Mouse (Mus musculus) cerebellum, postnatal 14 days (tissue): ENCODE measurements at regions not wholly inside any gene's neighbourhood (a gene's known extent, or its start where the extent isn't known, plus 50 kb on each side); places are given as distances from the start of the nearest gene placed in this dataset.
A peak's percentile ranks its signal among the peaks of the same experiment; 100 is the strongest.

Experiments
- DNase-seq, 2 experiments: peaks; one replicate each; pipeline ENCODE4 v3.0.0; 2021; ENCODE audit warnings: mixed read lengths in 2 of 2

- DNase-seq, result no peak
Measured at GRCm38 (mm10) chr4:52666768-52667480, 70.8 kb downstream of the Toporsl start.

DNA sequence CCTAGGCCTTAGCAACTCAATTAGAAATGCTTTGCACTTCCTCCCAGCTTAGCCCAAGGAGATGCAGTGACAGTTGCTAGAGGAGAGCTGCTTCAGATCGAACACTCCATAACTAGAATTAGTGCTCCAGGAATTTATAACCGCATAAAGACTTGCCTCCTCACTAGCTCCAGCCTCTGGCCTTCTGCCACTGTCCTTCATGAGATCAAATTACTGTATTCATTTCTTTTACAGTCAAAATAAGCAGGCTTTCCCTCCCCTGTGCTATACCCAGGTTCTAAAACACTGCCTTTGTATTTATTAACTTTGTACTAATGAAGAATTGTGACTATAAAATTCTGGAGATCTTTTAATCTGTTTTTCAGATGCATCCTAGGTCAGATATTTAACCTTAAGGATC is 104.8 kb upstream of the Olfr275 start:
- DNase-seq, result no peak

GRCm38 (mm10) chr4:52726203-52726602 is 88.2 kb upstream of the Olfr275 start:
- no peak for DNase-seq

DNA sequence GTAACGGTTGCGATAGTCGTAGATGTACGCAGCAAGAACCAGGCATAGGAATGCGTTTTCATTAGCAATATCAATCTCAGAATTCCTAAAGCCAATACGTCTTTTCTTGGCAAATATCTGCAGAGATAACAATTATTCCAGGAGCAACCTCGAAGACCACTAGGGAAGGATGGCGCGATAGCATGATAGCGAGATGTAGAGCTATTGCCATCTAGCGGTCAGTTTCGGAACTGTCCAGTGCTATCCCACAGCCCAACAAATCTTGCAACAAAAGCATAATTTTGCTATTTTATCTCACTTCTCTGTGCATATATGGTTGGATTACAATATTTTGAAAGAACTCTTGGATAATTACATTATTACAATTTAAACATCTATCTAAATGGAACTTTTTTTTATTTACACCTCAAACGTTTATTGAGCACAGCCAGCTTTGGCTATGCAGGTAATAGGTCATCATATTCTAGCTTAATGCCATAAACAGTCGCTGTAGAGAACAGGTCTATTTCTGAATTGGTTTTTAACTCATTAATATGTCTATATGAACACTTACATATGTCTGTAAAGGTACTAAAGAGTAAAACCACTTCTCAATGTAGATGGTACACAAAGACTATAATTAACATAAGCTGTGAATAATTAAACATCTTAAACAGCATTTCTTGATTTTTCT is 87.6 kb upstream of the Olfr275 start:
- DNase-seq, result peak; percentile 83 to 86

DNA sequence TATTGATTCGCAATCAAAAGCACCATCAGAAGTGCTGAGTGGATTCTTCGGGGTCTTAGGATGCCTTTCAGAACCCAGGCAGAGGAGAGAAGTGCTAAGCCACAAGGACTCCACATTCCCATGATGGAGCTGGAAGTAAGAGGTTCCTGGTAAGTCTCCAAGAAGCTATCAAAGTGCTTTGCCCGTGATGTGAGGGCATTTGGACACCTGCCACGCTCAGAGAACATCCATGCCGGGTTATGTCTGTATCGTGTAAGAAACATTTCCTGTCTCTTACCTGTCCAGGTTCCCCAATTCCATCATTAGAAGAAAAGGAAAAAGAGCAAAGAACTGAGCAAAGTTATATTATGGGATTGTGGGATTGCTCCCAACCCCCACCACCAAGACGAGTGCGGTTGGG is 81.3 kb upstream of the Olfr275 start:
- peak; percentile 15 to 48 for DNase-seq

DNA sequence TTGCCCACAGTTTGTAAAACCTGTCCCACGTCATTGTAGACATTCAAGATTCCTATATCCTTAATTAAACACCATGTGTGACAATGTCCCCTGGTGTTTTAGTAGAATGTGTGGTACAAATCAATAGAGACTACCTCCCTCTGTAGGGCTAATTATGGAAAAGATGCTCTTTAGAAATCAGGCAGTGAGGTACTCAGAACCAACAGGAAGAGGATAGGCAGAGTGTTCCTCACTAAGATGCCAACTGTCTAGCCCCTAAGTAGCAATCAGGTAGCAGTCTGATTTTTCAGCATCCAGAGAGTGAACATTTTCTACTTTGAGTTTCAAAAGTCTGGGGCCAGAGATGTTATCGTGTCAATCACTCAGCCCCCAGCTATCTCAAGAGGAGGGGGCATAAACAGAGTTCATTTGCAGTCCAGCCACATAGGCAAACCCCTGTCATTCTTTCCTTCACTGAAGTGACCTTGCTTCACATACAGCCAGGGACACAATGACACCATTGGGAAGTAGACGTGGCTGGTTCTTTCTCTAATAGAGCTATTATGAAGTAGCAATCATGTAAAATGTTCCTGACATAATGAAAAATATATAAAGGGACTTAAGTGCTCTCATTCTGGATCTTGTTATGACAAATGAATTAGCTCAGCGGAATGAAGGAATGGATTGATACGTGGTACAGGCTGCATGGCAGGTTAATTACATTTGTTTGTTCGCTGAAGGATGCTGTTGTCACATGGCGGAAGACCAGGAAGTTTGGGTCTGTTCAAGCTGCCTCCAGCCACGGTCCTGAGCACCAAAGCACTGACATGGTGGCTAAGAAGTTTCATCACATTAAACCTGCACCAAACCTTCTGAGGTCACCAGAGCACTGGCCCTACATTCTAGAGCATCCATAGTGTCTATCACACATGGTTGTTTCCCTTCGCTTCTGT is 74.6 kb upstream of the Olfr275 start:
- no peak for DNase-seq

DNA sequence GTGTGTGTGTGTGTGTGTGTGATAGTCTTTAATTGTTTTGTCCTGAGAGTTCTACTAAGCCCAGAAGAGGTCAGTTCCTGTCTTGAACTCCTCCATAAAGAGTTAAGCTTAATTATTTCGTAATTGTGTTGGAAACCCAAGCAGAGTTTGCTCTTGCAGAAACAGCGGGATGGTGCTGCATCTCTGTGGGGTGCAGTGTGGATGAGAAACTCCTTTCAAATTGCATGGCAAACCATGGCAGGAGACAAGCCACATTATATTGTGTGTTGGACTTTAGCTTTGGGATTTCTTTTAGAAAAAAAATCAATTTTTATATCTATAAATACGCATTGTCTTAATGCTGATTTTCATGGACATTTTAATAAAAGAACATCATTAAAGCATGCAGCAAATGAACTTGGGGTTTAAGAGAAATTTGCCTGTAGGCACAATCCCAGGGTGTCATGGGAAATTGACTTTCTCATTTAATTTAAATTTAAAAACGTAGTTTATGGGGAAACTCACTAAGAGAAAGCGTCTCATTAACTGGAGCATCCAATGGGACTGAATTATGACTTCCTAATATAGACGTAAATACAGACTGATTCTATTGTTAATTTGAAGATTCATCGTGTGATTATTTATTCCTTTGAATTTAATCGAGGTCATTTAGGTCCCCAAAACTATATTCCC is 61.4 kb upstream of the Olfr275 start:
- DNase-seq, result peak; percentile 9 to 25
